In genomic region chr11:69918118-69918517, GRCm38 (mm10) we compare ENCODE assay signal across 19 mouse cellular contexts. TPM values are rescaled to one million over a fixed set of nuclear protein-coding genes. Genes with fewer than 3 reads are reported as not detected.
A peak's percentile ranks its signal among the peaks of the same experiment; 100 is the strongest.
DNase-seq lines count a peak whose midpoint lies in the region; ATAC-seq and TF ChIP-seq lines count a peak whose summit lies in the region.
"Had no signal": no experiment of that assay in that cellular context is flagged by ENCODE, and none has a peak within 500 bp of the region (broad histone marks: within the 10 kb centered on the region; RNA-seq: fewer than 3 reads in every experiment).

No protein-coding gene starts in this region.

- intact Hi-C loops in gastrocnemius, adult 2 months (cut with DNase I): loop anchor here (10.0 kb wide), 1 partner anchor 813 kb away; no protein-coding TSS in a partner anchor

- peak overlapping the region; percentile 97; the same call in 1 of the 2 replicates for H3K4me3 ChIP-seq in gastrocnemius, adult 2 months
- H3K4me3 ChIP-seq in neural tube, embryonic 13.5 days: 0 out of 2 replicates have a peak overlapping the region, but pooled peaks have one; percentile 0
- H3K4me3 ChIP-seq in liver, embryonic 13.5 days (replicated peaks): peak overlapping the region; percentile 91
- H3K4me3 ChIP-seq: forebrain, embryonic 12.5 days; midbrain, embryonic 13.5 days had no signal

- no peaks in the 10 kb centered on the region for H3K27me3 ChIP-seq in neural tube, embryonic 13.5 days
- no peaks in the 10 kb centered on the region for H3K27me3 ChIP-seq in liver, embryonic 13.5 days
- H3K27me3 ChIP-seq: forebrain, embryonic 12.5 days; hindbrain, embryonic 12.5 days; midbrain, embryonic 13.5 days had no signal

- ATAC-seq in neural tube, embryonic 13.5 days (ENCODE audit: low read depth): no peak
- no peak for ATAC-seq in liver, embryonic 13.5 days (ENCODE audit: low read depth)
- ATAC-seq: inflammation-experienced regulatory T-cells, adult 6 months; midbrain, embryonic 13.5 days had no signal

- WGBS in neural tube, embryonic 13.5 days: 92% methylated on average over 5 of the region's 5 CpGs
- 71% methylated on average over 5 of the region's 5 CpGs for WGBS in liver, embryonic 13.5 days (ENCODE audit: insufficient replicate concordance)

- H3K36me3 ChIP-seq in neural tube, embryonic 13.5 days: peaks cover 48% of the 10 kb centered on the region
- peaks cover 54% of the 10 kb centered on the region for H3K36me3 ChIP-seq in liver, embryonic 13.5 days

- TF ChIP-seq CTCF in gastrocnemius, adult 2 months (IDR thresholded peaks at IDR 0.05): no peak

- no peak overlapping the region for H3K9ac ChIP-seq in neural tube, embryonic 13.5 days
- peak overlapping the region; percentile 99 for H3K9ac ChIP-seq in liver, embryonic 13.5 days
- H3K9ac ChIP-seq: hindbrain, embryonic 12.5 days; midbrain, embryonic 13.5 days had no signal

- no peak overlapping the region for H3K4me2 ChIP-seq in neural tube, embryonic 13.5 days
- H3K4me2 ChIP-seq in liver, embryonic 13.5 days: peak overlapping the region; percentile 98

- no peak for DNase-seq in gastrocnemius, adult 2 months
- DNase-seq in gastrocnemius, adult 18-20 months (ENCODE audit: low spot score): no peak
- no peak for DNase-seq in neural tube, embryonic 10.5 days (ENCODE audit: extremely low spot score, low spot score)
- DNase-seq in liver, embryonic 13.5 days: no peak
- DNase-seq in spleen, adult 18-20 months: no peak
- DNase-seq in adrenal gland, postnatal 14 days: no peak
- DNase-seq: adrenal gland, adult 2 months; heart, postnatal 10 days; kidney, adult 8-10 months; kidney, postnatal 36 days; right cerebral cortex, postnatal 25 days had no signal

- H3K9me3 ChIP-seq in neural tube, embryonic 13.5 days: no peaks in the 10 kb centered on the region
- no peaks in the 10 kb centered on the region for H3K9me3 ChIP-seq in liver, embryonic 13.5 days (replicated peaks)
- H3K9me3 ChIP-seq: forebrain, embryonic 12.5 days; hindbrain, embryonic 12.5 days; midbrain, embryonic 13.5 days had no signal

- peaks cover 59% of the 10 kb centered on the region for H3K4me1 ChIP-seq in neural tube, embryonic 13.5 days (replicated peaks)
- peaks cover 68% of the 10 kb centered on the region for H3K4me1 ChIP-seq in liver, embryonic 13.5 days (replicated peaks)

- H3K27ac ChIP-seq in gastrocnemius, adult 2 months: 0 out of 2 replicates have a peak overlapping the region, but pooled peaks have one; percentile 96
- no peak overlapping the region for H3K27ac ChIP-seq in neural tube, embryonic 13.5 days (replicated peaks)
- H3K27ac ChIP-seq in liver, embryonic 13.5 days: peak overlapping the region; percentile 99
- H3K27ac ChIP-seq: forebrain, embryonic 12.5 days; hindbrain, embryonic 12.5 days; macrophage; midbrain, embryonic 13.5 days had no signal

RNA-seq across cellular contexts. Expression of gene Eif5a, which starts 3.6 kb away (rescaled TPM):
- total RNA-seq in gastrocnemius, adult 2 months (2021): 100 to 1,000 TPM; 413 to 433 TPM
- total RNA-seq in gastrocnemius, adult 18-20 months (2021): 100 to 1,000 TPM; 408 to 425 TPM
- polyA plus RNA-seq in neural tube, embryonic 13.5 days (2015; fragmentation: Nextera tagmentation; extraction: Ambion mirVana): 1,157 and 1,178 TPM in 2 replicates
- 1,847 and 1,941 TPM in 2 replicates for polyA plus RNA-seq in liver, embryonic 13.5 days (2015; fragmentation: Nextera tagmentation; extraction: Ambion mirVana)
- 616 and 636 TPM in 2 replicates for total RNA-seq in adrenal gland, postnatal 14 days (2021)

RNA-seq across cellular contexts. Expression of gene Gps2, which starts 4.4 kb away (rescaled TPM):
- 10 to 100 TPM; 47.1 to 49.6 TPM for total RNA-seq in gastrocnemius, adult 2 months (2021)
- 10 to 100 TPM; 50.8 to 55.8 TPM for total RNA-seq in gastrocnemius, adult 18-20 months (2021)
- polyA plus RNA-seq in neural tube, embryonic 13.5 days (2015; fragmentation: Nextera tagmentation; extraction: Ambion mirVana): 60.4 and 76.5 TPM in 2 replicates
- 107 and 116 TPM in 2 replicates for polyA plus RNA-seq in liver, embryonic 13.5 days (2015; fragmentation: Nextera tagmentation; extraction: Ambion mirVana)
- 52.3 and 57.3 TPM in 2 replicates for total RNA-seq in adrenal gland, postnatal 14 days (2021)

RNA-seq across cellular contexts. Expression of gene Neurl4, which starts 17.2 kb away (rescaled TPM):
- total RNA-seq in gastrocnemius, adult 2 months (2021): 10 to 100 TPM; 25.2 to 33.5 TPM
- total RNA-seq in gastrocnemius, adult 18-20 months (2021): 10 to 100 TPM; 25.9 to 27.4 TPM
- polyA plus RNA-seq in neural tube, embryonic 13.5 days (2015; fragmentation: Nextera tagmentation; extraction: Ambion mirVana): 13.8 and 20.5 TPM in 2 replicates
- polyA plus RNA-seq in liver, embryonic 13.5 days (2015; fragmentation: Nextera tagmentation; extraction: Ambion mirVana): 2.3 and 2.8 TPM in 2 replicates
- 45.9 and 48.8 TPM in 2 replicates for total RNA-seq in adrenal gland, postnatal 14 days (2021)

RNA-seq across cellular contexts. Expression of gene 2810408A11Rik, which starts 17.3 kb away (rescaled TPM):
- total RNA-seq in gastrocnemius, adult 2 months (2021): under 1 TPM in 1 of 2 experiments, not detected in 1; 0.33 TPM
- total RNA-seq in gastrocnemius, adult 18-20 months (2021): under 1 TPM; 0.24 to 0.25 TPM
- 10.9 and 11.7 TPM in 2 replicates for polyA plus RNA-seq in neural tube, embryonic 13.5 days (2015; fragmentation: Nextera tagmentation; extraction: Ambion mirVana)
- polyA plus RNA-seq in liver, embryonic 13.5 days (2015; fragmentation: Nextera tagmentation; extraction: Ambion mirVana): 0.89 and 1.0 TPM in 2 replicates
- 1.8 and 2.1 TPM in 2 replicates for total RNA-seq in adrenal gland, postnatal 14 days (2021)
- total RNA-seq: gastrocnemius, postnatal 25 days had no signal
- polyA plus RNA-seq: macrophage had no signal

RNA-seq across cellular contexts. Expression of gene Ybx2, which starts 17.5 kb away (rescaled TPM):
- total RNA-seq in gastrocnemius, adult 2 months (2021): 10 to 100 TPM in 1 of 2 experiments, 1 to 10 TPM in 1; 8.0 to 16.5 TPM
- 10 to 100 TPM in 1 of 2 experiments, 1 to 10 TPM in 1; 9.3 to 11.4 TPM for total RNA-seq in gastrocnemius, adult 18-20 months (2021)
- polyA plus RNA-seq in neural tube, embryonic 13.5 days (2015; fragmentation: Nextera tagmentation; extraction: Ambion mirVana): 4.7 and 5.0 TPM in 2 replicates
- polyA plus RNA-seq in liver, embryonic 13.5 days (2015; fragmentation: Nextera tagmentation; extraction: Ambion mirVana): 0.28 and 0.30 TPM in 2 replicates
- total RNA-seq in adrenal gland, postnatal 14 days (2021): 27.3 and 39.6 TPM in 2 replicates
- total RNA-seq: neutrophil, adult 5-6 weeks had no signal
- polyA plus RNA-seq: inflammation-experienced regulatory T-cells, adult 6 months; macrophage had no signal

Comparison
In these comparisons a context has a peak if more than half of its experiments do, and no peak if none do; other contexts are left out.
1. H3K4me3 ChIP-seq: peak in every context shown above with its lines; median percentile 97 in gastrocnemius, adult 2 months; 91 in liver, embryonic 13.5 days; 0 in neural tube, embryonic 13.5 days.